Mouse (Mus musculus) adrenal gland, postnatal 25 days (tissue): ENCODE measurements around the gene Chit1. TPM values are rescaled to one million over a fixed set of nuclear protein-coding genes. Genes with fewer than 3 reads are reported as not detected.

Experiments
- DNase-seq: peaks from one replicate; pipeline ENCODE4 v3.0.0; 2021; ENCODE audit warnings: mixed read lengths
- long read RNA-seq: library from polyadenylated mRNA; stranded (forward); transcript quantifications from one replicate; pipeline ENCODE4 v2.0.0, GENCODE M21; 2021
- total RNA-seq: library from RNA; stranded (reverse); gene quantifications from 2 replicates; pipeline ENCODE4 v1.2.3, GENCODE M21; 2021

The Chit1 gene
- total RNA-seq = not detected in 2 replicates
- long read RNA-seq = 0 reads

DNA sequence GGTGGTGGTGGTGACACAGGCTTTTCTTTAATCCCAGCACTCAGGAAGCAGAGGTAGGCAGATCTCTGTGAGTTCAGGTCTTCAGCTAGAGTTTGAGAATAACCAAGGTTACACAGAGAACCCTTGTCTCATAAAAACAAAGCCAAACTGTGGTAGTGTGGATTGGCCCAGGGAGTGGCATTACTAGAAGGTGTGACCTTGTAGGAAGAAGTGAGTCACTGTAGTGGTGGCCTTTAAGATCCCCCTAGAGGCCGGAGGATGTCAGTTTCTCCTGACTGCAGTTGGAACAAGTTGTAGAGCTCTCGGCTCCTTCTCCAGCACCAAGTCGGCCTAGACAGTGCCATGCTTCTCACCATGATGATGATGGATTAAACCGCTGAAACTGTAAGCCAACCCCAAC lies at the start of gene Chit1:
Gene Chit1 (plus strand): TSS at position 264 of the 400 bp plus-strand sequence.
- DNase-seq = no peak

DNA sequence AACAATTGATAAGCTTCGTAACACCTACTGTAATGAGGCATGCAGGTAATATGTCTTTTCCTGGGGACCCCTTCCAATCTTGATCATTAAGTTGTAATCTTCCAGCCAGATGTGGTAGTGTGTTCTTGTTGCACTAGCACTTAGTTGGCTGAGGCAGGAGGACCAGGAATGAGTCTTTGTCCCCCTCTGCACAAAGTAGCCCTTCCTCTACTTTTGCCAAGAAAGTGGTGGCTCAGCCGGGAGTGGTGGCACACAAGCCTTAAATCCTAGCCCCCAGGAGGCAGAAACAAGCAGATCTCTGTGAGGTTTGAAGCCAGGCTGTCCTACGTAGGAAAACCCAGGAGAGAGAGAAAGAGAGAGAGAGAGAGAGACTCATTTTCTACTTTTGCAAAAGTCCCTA lies 49.1 kb upstream of the Chit1 start:
- no peak for DNase-seq

DNA sequence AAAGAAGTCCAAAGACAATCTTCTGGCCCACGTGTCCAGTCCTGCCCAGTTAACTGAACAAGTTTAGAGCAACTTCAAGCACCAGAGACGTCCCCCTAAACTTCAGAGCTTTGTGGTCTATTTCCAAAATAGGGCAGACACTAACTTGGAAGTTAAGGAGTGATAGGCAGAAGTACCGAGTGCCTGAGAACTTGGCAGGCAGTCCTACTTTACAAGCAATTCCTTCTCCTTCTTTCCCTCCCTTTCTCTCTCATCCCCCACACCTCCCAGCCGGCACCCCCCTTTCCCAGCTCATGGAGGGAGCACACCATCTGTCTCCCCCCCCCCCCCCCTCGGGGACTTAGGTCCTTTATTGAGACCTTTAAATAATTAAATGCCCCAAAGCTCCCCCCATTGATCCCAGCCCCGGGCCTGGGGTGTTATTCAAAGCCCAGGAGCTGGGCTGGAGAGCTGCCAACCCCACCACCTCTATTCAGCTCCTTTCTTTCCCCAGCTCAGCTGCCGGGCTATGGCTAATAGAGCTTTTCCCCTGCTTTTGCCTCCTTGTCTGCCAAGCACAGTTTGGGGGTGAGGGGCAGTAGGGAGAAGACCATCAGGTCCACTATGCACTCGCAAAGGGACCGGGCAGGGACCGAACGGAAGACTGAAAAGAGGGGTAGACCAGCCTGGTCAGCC lies 48.5 kb upstream of the Chit1 start:
- DNase-seq = no peak

DNA sequence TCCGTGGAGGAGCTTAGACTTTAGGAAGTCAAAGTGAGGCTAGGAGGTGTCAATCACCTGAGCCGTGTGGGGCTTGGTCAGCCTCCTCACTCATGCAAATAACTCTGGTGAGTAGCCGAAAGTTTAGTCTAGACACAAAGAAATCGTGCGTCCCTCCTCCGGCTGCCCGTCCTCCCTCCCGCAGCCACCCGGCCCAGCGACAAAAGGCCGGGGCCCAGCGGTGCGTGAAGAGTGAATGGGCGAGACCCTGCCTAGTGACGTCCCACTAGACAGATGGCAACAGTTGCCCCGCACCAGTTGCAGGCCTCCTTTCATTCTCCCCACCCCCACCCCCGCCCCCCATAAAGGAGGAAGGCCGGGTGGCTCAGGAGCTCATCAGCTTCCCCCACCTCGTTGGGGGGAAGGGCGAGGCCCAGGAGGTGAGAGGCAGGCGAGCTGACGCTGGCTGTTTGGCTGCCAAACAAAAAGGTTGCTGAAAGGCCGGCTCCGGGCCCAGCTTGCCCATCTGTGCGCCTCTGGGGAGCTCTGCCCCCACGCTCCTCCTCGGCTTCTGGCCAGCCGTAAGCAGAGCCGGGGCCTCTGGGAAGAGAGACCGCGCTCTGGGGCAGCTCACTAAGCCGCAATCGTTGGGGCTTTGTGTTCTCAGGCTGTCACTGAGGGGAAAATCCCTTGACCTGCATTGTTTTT lies 47.8 kb upstream of the Chit1 start:
- peak; percentile 61 for DNase-seq

DNA sequence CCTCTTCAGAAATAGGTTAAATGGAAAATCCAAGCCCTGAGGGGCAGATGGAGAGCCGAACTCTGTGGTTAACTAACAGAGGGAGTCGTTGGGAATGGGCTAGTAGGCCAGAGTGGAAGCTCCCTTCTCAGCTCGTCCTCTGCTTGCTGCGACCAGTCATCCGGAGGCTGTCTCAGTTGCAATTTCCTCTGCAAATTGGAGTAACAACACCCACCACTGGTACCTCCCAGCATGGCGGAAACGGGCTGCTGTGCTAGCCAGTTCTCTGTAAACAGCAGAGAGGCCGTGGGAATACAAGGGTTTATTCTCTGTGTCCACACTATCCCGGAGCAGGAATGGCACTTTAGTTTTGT lies 47.3 kb upstream of the Chit1 start:
- no peak for DNase-seq

DNA sequence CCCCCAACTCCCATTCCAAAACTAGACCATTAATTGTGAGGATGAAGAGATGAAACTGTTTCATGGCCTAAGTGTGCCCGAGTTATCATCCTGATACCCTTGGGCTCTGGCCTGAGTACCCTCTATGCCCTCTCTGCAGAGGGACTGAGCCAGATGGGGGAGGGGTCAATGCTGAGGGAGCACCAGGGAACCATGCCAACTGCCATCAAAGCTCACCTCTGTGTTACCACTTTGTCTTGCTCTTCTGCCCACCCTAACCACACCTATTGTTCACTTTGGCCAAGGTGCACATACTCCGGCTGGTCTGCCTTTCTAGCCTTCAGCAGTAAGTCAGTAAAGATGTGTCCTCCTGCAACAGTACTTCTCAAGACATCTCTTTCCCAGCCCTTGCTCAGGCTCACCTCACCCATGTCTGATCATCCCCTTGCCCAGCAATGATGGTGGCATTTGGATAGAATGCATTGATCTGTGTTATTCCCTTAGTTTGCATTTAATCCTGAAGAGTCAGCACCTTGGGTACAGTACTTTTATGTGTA lies 46.7 kb upstream of the Chit1 start:
- DNase-seq = no peak

DNA sequence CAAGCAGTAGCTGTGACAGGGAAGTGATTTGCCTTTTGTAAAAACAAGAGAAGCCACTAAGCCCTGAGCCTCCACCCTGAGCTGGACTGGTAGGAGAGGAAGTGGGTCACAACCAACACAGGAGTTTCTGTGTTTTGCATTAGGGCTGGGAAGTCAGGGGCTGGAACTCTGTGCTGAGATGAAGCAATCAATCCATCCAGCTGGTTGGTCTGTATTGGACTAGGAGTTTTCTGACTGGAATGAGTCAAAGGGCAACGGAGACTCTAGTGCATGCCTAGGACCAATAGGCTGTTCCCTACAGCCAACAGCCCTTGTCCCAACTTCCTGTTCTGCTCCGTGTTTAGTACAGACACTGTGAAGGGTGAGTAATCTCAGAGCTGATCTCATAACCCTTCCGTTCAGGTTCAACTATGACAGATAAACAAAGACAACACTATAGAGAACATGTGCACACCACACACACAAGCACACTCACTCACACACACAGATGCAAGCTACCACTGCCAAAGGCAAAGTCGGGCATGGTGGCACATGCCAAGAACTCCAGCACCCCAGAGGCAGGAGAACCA lies 45.7 kb upstream of the Chit1 start:
- no peak for DNase-seq

DNA sequence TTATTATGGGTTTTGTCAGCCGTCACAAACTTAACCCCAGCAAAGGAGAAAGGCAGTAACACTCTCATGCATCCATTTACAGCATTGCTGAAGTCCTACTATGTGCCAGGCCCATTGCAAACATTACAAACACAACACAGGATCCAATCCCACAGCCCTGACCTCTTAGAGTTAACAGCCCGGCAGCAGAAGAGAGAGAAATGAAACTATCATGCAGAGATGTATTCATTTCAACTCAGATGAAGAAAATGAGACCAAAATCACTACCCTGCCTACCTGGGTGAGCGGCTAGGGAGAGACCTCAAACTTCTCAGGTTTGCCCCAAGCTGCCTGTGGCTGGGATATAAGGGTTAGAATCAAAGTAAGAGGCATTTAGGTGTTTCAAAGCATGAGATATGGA lies 44.5 kb upstream of the Chit1 start:
- DNase-seq = no peak

DNA sequence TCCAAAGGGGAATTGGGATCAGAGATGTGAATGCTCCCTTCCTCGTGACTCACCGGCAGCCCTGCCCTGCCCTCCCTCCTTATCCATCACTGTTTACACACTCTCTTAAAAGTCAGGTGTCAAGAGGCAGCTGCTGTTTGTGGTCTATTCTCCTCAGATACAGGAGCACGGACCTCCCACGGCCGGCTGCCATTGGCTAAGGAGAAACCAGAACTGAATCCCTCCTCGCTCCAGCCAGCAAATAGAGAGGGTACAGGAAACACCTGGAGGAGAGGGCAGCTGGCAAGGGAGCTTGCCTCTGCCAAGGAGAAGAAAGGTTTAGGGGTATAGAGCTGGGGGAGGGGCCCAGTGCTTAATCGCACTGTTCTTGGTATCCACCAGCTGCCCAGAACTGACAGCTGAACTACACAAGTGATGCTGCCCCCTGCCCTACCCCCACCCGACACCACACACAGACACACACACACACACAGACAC lies 43.9 kb upstream of the Chit1 start:
- no peak for DNase-seq

DNA sequence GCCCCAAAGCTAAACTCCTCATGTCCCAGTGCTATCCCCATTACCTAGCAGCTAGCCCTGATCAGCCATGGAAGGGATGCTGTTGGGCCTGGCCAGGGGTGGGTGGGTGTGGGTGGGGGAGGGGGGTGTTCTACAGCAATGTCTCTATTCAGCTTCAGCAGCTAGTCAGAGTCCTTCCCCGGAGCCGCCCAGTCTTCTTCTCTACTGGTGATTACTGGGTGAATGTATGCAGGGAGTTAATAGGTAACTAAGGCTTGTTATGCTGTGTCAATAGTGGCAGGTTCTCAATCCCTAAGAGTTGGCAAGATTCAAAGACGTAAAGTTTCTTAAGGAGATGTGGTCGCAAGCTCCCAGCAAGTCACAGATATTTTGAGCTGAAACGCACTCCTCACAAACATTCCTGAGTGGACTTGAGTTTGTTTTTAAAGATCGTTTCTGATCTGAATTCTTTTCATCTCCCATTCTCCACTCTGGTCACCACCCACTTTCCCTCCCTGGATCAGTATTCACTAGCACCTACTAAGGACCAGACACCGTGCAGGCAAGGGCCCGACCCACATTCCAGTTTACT lies 40.9 kb upstream of the Chit1 start:
- DNase-seq = no peak

DNA sequence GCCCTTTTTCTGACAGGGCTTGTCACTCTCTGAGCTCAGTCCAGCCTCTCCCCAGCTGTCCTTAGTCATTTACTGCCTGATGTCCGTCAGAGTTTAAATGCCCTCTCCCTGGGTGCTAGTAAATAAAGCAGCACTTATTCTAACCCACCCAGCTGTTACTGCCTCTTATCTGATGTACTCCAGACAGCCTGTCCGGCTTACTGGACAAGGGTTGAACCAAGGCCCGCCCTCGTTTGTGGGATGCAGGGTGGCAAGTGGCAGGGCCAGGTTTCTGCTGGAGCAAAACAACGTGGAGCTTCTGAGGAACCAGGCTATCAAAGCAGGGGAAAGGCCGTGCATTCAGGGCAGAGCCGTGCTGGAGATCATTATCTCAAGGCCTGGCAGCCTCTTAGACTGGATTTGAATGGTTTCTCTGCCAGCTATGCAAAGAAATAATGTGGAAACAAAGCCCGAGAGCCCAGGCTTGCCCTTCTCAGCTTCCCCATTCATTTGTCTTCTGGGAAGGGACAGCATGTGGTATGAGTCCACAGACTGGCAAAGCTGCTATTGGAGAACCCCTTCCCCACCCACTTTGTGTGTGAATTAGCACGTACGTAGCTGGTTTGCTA lies 39.5 kb upstream of the Chit1 start:
- DNase-seq = no peak

DNA sequence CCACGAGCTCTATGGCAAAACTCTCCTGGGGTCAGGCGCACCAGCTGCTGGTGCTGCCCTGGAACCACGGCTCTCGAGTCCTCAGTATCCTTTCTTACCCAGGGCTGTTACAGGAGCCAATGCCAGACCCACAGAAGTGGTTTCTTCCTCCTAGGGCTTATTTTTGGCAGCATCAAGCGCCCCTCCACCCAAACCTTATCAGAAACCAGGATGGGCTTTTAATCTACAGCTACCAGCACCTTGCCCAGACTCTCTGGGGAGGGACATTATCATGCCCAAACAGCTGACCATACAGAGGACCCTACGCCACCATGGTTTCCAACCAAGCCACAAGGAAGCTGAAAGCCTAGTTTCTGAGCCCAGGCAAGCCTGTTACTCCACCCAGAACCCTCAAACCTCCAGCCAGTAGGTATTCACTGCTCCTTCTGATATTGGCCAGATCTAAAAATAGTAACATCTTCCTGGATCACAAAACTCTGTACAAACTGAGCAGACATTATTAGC lies 37.9 kb upstream of the Chit1 start:
- DNase-seq = no peak

DNA sequence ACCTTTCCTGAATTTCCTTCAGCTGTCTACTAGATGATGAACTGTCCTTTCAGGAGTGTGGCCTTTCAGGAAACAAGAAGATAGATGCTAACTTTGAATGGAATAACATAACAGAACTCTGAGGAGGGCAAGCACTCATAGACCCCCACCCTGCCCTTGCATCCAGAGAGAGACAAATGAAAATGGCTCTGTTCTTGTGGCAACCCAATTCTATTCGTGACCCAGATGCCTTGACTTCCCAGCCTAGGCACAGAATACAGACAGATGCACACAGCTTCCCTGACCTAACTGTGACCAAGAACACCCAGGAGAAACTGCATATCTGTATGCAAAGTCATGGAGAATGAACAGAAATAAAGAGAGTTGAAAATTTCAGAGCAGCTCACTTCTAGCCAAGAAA lies 37.4 kb upstream of the Chit1 start:
- DNase-seq = no peak

DNA sequence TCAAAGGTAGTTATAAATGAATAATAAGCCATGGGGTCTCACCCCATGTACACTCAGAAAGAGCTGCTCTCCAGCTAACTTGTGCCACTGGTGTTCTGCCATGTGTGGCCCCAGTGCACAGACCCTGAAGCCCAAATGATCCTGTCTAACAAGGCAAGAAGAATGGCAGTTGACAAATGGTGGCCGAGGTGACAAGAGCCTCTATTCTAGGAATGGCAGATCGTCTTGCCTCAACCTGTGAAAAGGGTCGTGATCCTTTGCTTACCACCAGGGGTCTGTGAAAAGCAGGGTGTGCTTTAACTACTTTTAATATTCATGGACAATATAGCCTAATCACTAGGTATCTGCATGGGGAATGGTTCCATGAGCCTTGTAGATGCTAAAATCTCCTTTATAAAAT lies 36.9 kb upstream of the Chit1 start:
- no peak for DNase-seq

DNA sequence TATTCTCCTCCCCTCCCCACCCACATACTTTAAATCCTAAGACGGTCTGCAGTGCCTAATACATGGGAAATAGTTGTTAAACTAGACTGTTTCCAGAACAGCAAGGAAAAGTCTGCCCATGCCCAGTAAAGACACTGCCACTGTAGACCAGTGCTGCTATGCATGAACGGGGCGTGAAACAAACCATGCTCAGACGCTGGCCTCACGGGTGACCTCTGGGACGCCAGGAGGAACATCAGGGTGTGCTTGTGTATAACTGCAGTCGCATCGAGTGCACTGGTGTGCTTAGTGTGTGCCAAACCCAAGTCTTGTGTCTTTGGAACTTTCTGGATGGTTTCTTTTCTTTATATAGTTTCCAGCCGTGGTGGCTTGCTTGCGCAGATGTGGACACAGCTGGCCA lies 36.4 kb upstream of the Chit1 start:
- no peak for DNase-seq

DNA sequence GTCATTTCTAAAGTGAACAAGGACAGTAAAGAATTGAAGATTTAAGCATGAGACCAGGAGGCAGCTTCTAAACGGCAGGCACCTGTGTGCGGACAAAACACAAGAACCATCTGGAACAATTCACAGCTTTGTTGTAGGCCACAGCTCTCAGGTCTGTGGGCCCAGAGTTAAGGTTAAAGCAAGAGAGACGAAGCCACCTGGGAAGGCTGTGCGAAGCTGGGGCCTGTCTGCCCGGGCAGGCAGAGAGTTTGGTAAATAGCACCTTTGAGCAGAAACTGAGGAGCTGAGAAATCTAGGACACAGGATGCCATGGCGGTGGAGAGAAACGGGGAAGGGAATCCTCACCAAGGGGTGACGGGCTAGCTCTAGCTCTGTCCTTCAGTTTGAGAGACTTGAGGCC lies 35.5 kb upstream of the Chit1 start:
- DNase-seq = no peak

DNA sequence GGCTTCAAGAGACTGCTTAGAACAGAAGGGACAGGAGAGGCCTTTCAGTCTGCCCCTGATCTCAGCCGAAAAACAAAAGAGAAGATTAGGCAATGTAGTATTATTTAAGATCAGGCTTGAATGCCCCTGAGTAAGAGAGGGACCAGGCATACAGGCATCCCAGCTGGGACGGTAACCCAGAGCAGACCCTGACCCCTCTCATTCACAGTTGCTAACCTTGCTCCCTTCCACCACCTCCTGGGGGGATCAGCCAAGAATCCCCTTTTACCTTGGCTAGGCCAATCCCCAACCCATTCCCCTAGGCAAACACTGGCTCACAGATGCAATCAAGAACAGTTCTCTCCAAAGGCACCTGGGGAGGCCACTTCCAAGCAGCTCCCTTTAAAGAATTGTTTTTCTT lies 34.3 kb upstream of the Chit1 start:
- DNase-seq = no peak

DNA sequence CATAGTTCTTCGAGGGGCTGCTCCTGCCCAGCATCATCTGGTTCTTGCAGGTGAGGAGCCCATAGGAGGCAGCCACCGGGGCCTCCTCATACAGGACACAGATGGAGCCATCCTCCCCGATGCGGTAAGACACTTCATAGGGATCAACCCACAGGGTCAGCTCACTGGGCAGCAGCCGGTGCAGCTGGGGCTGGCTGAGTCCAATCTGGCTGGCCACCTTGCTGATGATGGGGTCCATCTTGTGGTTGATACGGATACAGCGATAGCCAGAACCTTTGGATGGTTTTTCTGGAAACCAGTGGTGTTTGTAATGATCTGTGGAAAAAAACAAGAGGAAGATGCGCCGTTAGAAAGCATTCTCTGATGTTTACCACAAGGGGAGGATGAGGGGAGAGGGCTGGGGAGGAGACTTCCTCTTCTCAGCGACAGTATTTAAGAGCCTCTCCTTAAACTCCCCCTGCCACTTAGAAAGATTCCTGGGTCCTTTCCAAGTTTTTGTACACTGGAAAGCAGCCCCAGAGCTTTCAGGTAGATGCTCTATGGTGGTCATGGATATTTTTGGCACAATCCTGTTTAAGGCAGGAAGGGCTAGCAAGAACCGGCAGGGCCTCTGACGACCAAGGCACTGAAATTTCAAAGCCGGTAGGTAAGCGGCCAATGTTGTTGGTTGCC lies 33.5 kb upstream of the Chit1 start:
- DNase-seq = no peak

DNA sequence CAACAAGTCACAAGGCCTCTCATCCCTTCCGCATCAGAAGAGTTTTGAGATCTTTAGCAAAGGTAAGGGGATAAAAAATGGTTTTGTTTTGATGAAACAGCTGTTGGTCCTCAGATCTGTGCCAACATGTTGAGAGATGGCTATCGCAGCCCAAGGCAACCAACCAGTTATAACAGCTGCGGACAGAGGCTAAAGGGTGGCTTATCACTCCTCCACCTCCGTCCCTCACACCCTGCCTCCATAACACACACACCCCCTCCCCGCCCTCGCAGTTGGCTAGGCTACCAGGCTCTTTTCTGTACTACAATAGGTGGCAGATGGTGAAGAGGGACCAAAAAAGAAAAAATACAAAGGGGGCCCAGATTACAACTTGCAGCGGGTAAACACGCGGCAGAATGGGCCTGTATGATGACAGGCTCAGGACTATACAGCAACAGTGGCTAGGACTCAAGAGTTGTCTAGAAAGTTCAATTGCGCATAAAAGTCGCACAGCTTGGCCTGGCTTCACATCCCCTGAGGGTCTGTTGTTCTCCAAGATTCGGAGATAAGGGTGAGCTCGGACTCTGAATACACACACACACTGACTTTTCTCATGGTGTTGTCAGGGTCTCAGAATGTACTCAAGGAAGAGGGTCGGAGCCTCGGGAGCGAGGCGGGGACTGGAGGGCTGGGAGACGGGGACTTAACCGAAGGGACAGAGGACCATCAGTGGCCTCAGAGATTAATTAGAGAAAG lies 32.8 kb upstream of the Chit1 start:
- DNase-seq = no peak

DNA sequence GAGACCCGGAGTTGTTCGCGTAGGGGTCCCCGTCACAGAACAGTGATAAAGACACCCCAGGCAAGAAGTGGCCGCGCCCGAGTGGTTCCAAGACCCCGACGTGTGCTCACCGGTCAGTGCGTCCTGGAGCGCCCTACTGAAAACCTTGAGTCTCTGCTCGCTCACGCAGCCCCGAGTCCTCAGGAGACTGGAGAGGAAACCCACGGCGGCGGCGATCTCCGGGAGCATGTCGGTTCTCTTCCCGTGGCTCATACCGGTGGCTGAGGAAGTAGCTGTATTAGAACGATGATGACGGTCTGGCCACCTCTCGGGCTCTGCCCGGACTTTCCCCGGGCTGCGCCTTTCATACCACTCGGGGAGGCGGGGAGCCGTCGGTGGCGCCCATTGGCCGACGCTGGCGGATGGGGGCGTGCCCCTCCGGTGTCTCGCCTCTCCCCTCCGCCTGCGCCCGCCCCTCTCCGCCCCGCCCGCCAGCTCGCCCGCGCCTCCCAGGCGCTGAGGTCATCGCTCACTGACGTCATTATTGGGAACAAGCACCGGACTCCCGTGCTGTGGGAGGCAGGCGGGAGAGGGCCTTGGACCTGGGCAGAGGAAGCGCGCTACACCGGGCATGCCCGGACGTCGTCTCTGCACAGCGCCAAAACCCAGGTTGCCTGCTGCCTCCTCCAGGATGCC lies 32.1 kb upstream of the Chit1 start, which contains the start of gene Btg2:
Gene Btg2 (minus strand): TSS at position 319 of the 675 bp plus-strand sequence.
- peak; percentile 99 for DNase-seq
